Mouse (Mus musculus) midbrain, embryonic 10.5 days (tissue): ENCODE results near the gene Gm20388. TPM values are rescaled to one million over a fixed set of nuclear protein-coding genes. Genes with fewer than 3 reads are reported as not detected.

Experiments
- DNase-seq: peaks from one replicate; pipeline ENCODE4 v3.0.0-alpha.2; 2017; ENCODE audit warnings: low spot score
- H3K27ac ChIP-seq: fragments of 300-500 bp; sonication (generic); replicated peaks from 2 replicates; pipeline ENCODE4 v1.5.1; 2016; ENCODE audit warnings: mild to moderate bottlenecking
- H3K27me3 ChIP-seq: fragments of 300-500 bp; sonication (generic); 2 replicates; pipeline ENCODE4 v1.6.1; 2016; ENCODE audit warnings: low read depth, mild to moderate bottlenecking; ENCODE audit not compliant: poor library complexity, severe bottlenecking
- H3K36me3 ChIP-seq: fragments of 300-500 bp; sonication (generic); 2 replicates; pipeline ENCODE4 v1.6.1; 2016; ENCODE audit warnings: mild to moderate bottlenecking, moderate library complexity
- H3K4me1 ChIP-seq: fragments of 300-500 bp; sonication (generic); 2 replicates; pipeline ENCODE4 v1.6.1; 2016
- H3K4me3 ChIP-seq: fragments of 300-500 bp; sonication (generic); 2 replicates; pipeline ENCODE4 v1.5.1; 2016; ENCODE audit warnings: mild to moderate bottlenecking, moderate library complexity
- H3K9me3 ChIP-seq: fragments of 300-500 bp; sonication (generic); replicated peaks from 2 replicates; pipeline ENCODE4 v1.6.1; 2016; ENCODE audit warnings: mild to moderate bottlenecking
- WGBS: fragments of 180-500 bp; shearing (Covaris S2); methylation state at CpG from one replicate; pipeline ENCODE4 v1.1.7; 2016; 5-methylcytosine and 5-hydroxymethylcytosine counted together
- polyA plus RNA-seq: library from polyadenylated mRNA; unstranded; fragments of >200 nt; fragmentation: Nextera tagmentation; extraction: Ambion mirVana; gene quantifications from 2 replicates; pipeline ENCODE4 v1.2.1, GENCODE M21; 2016

Gene Gm20388
- polyA plus RNA-seq, 1 experiment from 2014 or later, result 7.1 TPM

- DNase-seq, result no peak
- 61% methylated on average over 8 of the region's 8 CpGs for WGBS
- Histone ChIP-seq H3K27ac (0 out of 2 replicates have a peak overlapping the region, but pooled peaks have one; percentile 13), H3K9me3 (no peaks in the 10 kb centered on the region), H3K4me3 (no peak overlapping the region), H3K4me1 (no peaks in the 10 kb centered on the region), H3K27me3 (peaks cover 10% of the 10 kb centered on the region; the same call in 1 of the 2 replicates), H3K36me3 (no peaks in the 10 kb centered on the region)
Observed at GRCm38 (mm10) chr8:121148573-121149083, 1238.0 kb downstream of the Gm20388 start.

DNA sequence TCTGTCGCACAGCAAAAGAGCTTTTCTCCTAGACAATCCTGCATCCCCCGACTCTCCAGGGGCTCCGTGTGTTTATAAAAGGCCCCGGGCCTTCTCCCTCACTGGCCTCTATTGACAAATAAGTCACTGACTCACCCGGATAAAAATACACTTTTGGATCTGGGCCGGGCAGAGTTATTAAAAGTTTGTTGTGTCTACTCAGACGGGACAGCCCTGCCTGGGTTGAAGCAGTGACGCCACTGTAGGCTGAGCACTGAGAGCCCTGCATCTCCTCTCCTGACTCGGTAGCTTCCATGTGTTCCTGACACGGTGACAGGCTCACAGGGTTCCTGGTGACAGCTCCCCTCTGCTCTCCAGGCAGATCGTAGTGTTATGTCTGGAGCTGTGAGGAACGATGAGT is 1241.8 kb downstream of the Gm20388 start:
- no peak for DNase-seq
- H3K9me3 ChIP-seq, result no peaks in the 10 kb centered on the region
- WGBS, result 69% methylated on average over 12 of the region's 12 CpGs
- no peaks in the 10 kb centered on the region for H3K4me1 ChIP-seq
- no peaks in the 10 kb centered on the region for H3K36me3 ChIP-seq
- H3K4me3 ChIP-seq, result no peak overlapping the region
- H3K27me3 ChIP-seq, result peaks cover 10% of the 10 kb centered on the region; the same call in 1 of the 2 replicates
- H3K27ac ChIP-seq, result no peak overlapping the region

DNA sequence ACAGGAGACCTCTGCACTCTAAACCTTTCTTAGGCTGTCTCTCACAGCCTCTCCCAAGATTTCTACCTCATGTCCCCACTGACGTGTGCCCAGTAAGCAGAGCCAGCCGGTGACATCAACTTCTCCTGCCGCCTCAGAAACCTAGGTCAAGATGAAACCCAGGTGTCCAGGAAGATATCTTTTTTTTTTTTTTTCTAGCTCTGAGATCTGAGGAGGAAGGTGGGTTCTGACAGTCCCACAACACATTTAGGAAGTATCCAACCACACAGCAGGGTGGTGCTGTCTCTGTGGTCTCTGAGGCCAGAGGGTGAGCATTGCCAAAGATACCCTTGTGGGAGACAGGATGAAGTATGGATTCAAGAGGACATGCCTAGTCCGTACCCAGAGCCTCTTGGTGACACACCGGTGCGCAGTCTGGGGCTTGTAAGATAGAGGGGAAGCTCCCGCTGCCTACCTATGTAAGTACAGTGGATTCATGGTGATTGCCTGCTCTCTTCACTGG is 1246.4 kb downstream of the Gm20388 start:
- Histone ChIP-seq H3K4me1 (no peaks in the 10 kb centered on the region), H3K27ac (no peak overlapping the region), H3K9me3 (no peaks in the 10 kb centered on the region), H3K4me3 (no peak overlapping the region), H3K36me3 (no peaks in the 10 kb centered on the region), H3K27me3 (peaks cover 7% of the 10 kb centered on the region; the same call in 1 of the 2 replicates)
- no peak for DNase-seq
- 87% methylated on average over 7 of the region's 7 CpGs for WGBS

- Histone ChIP-seq H3K4me3 (no peak overlapping the region), H3K27ac (no peak overlapping the region), H3K4me1 (no peaks in the 10 kb centered on the region), H3K27me3 (peaks cover 7% of the 10 kb centered on the region; the same call in 1 of the 2 replicates), H3K9me3 (no peaks in the 10 kb centered on the region), H3K36me3 (no peaks in the 10 kb centered on the region)
- no peak for DNase-seq
- WGBS, result 85% methylated on average over 13 of the region's 13 CpGs
Observed at GRCm38 (mm10) chr8:121158812-121159211, 1248.2 kb downstream of the Gm20388 start.

DNA sequence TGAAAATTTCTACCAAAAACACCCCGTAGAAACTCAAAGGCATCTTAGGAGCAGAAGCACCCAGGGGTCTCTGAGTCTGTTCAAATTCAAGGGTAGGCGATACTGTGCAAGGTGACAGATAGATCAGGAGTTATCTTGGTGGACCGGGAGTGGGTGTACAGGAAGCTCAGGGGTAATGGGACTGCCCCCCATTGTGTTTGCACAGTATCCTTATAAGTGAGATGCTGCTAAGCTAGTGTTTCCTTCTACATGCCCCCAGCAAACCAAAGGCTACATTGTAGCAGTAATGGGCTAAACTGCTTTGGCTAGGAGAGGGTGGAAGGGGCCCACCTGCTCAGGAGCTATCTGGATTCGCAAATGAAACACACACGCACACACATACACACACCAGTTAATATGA is 1250.8 kb downstream of the Gm20388 start:
- Histone ChIP-seq H3K36me3 (no peaks in the 10 kb centered on the region), H3K4me1 (no peaks in the 10 kb centered on the region), H3K4me3 (no peak overlapping the region), H3K27me3 (peaks cover 7% of the 10 kb centered on the region; the same call in 1 of the 2 replicates), H3K9me3 (no peaks in the 10 kb centered on the region), H3K27ac (no peak overlapping the region)
- 93% methylated on average over 5 of the region's 5 CpGs for WGBS
- DNase-seq, result no peak

DNA sequence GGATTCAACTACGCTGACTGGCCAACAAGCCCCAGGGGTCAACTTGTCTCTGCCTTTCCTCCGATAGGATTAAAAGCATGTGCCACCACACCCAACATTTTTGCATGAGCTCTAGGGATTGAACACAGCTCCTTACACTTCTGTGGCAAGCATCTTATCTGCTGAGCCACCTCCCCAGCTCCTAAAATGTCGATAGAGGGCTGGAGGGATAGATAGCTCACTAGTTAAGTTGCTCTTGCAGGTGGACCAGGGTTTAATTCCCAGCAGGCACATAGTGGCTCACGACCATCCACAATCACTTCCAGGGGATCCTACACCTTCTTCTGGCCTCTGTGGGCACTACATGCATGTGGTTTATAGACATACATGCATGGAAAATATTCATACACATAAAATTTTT is 1251.8 kb downstream of the Gm20388 start:
- Histone ChIP-seq H3K4me3 (no peak overlapping the region), H3K9me3 (no peaks in the 10 kb centered on the region), H3K27me3 (peaks cover 7% of the 10 kb centered on the region; the same call in 1 of the 2 replicates), H3K36me3 (no peaks in the 10 kb centered on the region), H3K4me1 (no peaks in the 10 kb centered on the region; the same call in 1 of the 2 replicates), H3K27ac (no peak overlapping the region)
- WGBS, result 75% methylated on average over 4 of the region's 4 CpGs
- DNase-seq, result no peak

DNA sequence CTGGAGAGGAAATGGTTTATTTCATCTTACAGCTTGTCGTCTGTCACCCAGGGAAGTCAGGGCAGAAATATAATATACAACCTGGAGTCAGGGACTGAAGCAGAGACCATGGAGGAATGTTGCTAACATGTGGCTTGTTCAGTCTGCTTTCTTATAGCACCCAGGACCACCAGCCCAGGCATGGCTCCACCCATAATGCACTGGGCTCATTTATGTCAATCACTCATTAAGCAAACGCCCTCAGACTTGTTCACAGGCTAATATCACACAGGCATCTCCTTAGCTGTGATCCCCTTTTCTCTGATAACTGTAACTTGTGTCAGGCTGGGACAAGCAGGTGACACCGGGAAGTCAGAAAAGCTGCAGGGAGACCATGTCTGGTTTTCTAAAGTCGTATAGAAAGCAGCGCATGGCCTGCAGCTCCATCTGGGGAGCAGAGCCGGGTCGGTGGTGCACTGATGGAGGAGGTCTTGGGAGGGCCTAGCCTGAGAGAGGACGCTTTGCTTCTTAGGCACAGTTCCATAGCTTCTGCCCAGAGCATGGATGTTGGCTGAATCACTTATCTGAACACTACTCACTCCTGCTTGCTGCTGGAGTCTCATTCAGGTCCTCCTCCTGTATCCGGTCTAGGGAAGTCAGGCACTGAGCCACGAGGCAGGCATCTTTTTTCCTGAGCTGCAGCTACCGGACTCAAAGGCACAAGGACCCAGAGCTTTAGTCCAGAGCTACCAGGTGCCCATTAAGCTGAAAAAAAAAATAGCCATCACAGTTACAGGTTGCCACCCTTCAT is 1252.5 kb downstream of the Gm20388 start:
- peaks cover 7% of the 10 kb centered on the region; the same call in 1 of the 2 replicates for H3K27me3 ChIP-seq
- no peak overlapping the region for H3K4me3 ChIP-seq
- no peak overlapping the region for H3K27ac ChIP-seq
- no peaks in the 10 kb centered on the region for H3K9me3 ChIP-seq
- no peaks in the 10 kb centered on the region for H3K36me3 ChIP-seq
- no peak for DNase-seq
- peaks cover 6% of the 10 kb centered on the region; the same call in 1 of the 2 replicates for H3K4me1 ChIP-seq
- WGBS, result 83% methylated on average over 11 of the region's 11 CpGs

- WGBS, result 63% methylated on average over 8 of the region's 8 CpGs
- Histone ChIP-seq H3K9me3 (no peaks in the 10 kb centered on the region), H3K27ac (no peak overlapping the region), H3K27me3 (peaks cover 2% of the 10 kb centered on the region; the same call in 1 of the 2 replicates), H3K36me3 (no peaks in the 10 kb centered on the region), H3K4me3 (no peak overlapping the region), H3K4me1 (peaks cover 6% of the 10 kb centered on the region; the same call in 1 of the 2 replicates)
- DNase-seq, result no peak
Observed at GRCm38 (mm10) chr8:121164017-121164469, 1253.4 kb downstream of the Gm20388 start.

DNA sequence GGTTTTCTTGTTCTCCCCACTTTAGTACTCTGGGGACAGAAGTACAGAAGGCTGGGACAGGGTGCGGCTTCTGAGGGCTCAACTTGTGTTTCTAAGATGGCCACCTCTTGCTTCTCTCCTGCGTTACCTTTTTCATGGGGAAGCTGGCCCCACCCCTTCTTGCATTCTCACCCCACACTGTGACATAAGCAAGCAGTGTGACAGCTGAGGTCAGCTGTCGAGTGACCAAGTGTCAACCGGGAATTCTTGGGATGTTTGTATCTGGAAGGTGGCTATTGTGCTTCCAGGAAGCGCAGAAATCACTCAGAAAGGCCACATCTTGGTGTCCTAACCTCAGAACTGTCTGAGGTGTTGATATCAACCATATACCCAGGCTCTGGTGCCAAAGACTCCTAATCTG is 1257.4 kb downstream of the Gm20388 start:
- no peaks in the 10 kb centered on the region for H3K36me3 ChIP-seq
- H3K27ac ChIP-seq, result no peak overlapping the region
- 79% methylated on average over 5 of the region's 5 CpGs for WGBS
- peaks cover 24% of the 10 kb centered on the region for H3K4me1 ChIP-seq
- H3K27me3 ChIP-seq, result no peaks in the 10 kb centered on the region
- H3K9me3 ChIP-seq, result no peaks in the 10 kb centered on the region
- no peak for DNase-seq
- H3K4me3 ChIP-seq, result no peak overlapping the region

DNA sequence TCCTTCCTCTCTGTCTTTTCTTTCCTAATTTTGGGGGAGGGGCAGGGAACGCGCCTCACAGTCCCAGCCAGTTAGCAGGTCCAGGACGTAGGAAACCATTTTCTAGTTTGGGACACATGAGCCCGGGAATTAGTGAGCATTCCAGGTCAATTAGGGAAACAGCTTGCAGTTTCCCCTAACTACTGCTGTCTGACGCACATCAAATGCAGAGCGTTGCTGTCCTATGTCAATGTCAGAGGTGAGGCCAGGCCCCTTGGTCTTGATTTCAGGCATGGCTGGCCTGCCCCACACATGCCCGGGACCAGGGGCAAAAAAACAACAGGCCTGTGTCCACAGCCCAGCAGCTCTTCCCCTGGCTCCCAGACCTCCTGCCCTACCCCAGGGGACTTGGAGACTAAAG is 1259.5 kb downstream of the Gm20388 start:
- H3K9me3 ChIP-seq, result no peaks in the 10 kb centered on the region
- no peaks in the 10 kb centered on the region; the same call in 1 of the 2 replicates for H3K27me3 ChIP-seq
- H3K4me1 ChIP-seq, result peaks cover 29% of the 10 kb centered on the region
- no peak overlapping the region for H3K4me3 ChIP-seq
- 68% methylated on average over 7 of the region's 7 CpGs for WGBS
- DNase-seq, result no peak
- H3K27ac ChIP-seq, result no peak overlapping the region; the same call in 1 of the 2 replicates
- H3K36me3 ChIP-seq, result no peaks in the 10 kb centered on the region

GRCm38 (mm10) chr8:121170626-121171552 is 1260.2 kb downstream of the Gm20388 start:
- Histone ChIP-seq H3K27me3 (no peaks in the 10 kb centered on the region; the same call in 1 of the 2 replicates), H3K36me3 (no peaks in the 10 kb centered on the region), H3K9me3 (no peaks in the 10 kb centered on the region), H3K27ac (no peak overlapping the region; the same call in 1 of the 2 replicates), H3K4me1 (peaks cover 37% of the 10 kb centered on the region), H3K4me3 (no peak overlapping the region)
- DNase-seq, result no peak
- 75% methylated on average over 27 of the region's 27 CpGs for WGBS

DNA sequence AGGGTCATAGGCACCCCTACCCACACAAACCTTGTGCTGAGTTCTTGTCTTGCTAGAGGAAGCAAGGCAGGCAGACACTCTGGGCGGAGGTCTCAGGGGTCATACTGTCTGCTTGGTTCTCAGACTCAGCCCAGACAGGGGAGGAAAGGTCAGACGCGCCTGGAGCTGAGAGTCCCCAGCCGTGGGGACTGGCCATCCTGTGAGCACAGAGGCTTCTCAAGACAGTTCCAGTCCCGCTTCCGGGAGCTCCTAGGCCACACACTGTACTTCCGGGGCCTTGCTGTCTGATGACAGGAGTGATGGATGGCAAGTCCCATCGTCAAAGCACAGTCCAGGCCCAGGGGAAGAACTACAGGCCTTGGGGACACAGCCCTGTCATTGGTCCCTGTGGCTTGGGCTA is 1261.9 kb downstream of the Gm20388 start:
- WGBS, result 85% methylated on average over 8 of the region's 8 CpGs
- Histone ChIP-seq H3K9me3 (no peaks in the 10 kb centered on the region), H3K4me1 (peaks cover 41% of the 10 kb centered on the region), H3K4me3 (no peak overlapping the region), H3K27ac (no peak overlapping the region), H3K36me3 (no peaks in the 10 kb centered on the region), H3K27me3 (no peaks in the 10 kb centered on the region; the same call in 1 of the 2 replicates)
- no peak for DNase-seq
